Mouse (Mus musculus) layer of hippocampus, adult 8-10 months (tissue): Measurements from ENCODE around the gene Fes. TPM values are rescaled to one million over a fixed set of nuclear protein-coding genes. Genes with fewer than 3 reads are reported as not detected.

Source experiments
- DNase-seq, 2 experiments: peaks; one replicate each; pipeline ENCODE4 v3.0.0; 2022; ENCODE audit warnings: low spot score in 2 of 2
- total RNA-seq, 4 experiments: library from RNA; stranded (reverse); gene quantifications; 2 replicates each; pipeline ENCODE4 v1.2.4; 2022

Gene Fes
- 10 to 100 TPM in 2 of 4 experiments, 1 to 10 TPM in 2; 7.0 to 20.0 (median 14.1) TPM for total RNA-seq

- DNase-seq = no peak
Observed at GRCm38 (mm10) chr7:80387633-80388543, at the start of gene Fes. Fes (minus strand) TSS chr7:80387946.

GRCm38 (mm10) chr7:80436571-80436970 is 48.8 kb upstream of the Fes start:
- no peak for DNase-seq

DNA sequence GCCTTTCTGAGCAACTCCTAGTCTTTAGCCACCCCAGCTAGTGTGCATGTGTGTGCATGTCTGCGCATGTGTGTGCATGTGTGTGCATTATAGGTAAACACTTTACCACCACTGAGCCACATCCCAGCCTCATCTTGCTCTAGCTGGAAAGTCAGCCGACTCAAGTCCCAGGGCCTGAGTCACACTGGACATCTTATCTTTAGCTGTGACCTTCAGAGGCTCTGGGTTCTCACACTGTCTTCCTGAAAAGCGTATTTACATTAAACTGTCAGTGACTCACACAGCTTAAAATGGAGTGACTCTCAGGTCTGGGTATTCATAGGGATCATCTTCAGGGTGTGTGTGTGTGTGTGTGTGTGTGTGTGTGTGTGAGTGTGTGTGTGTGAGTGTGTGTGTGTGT is 47.8 kb upstream of the Fes start:
- DNase-seq = no peak

DNA sequence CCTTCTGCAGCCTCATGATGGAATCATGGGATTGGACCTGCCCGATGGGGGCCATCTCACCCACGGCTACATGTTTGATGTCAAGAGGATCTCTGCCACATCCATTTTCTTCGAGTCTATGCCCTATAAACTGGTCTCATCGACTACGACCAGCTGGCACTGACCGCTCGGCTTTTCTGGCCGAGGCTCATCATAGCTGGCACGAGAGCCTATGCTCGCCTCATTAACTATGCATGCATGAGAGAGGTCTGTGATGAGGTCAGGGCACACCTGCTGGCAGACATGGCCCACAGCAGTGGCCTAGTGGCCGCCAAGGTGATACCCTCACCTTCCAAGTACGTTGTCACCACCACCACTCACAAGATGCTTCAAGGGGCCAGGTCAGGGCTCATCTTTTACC is 41.9 kb upstream of the Fes start:
- no peak for DNase-seq

DNA sequence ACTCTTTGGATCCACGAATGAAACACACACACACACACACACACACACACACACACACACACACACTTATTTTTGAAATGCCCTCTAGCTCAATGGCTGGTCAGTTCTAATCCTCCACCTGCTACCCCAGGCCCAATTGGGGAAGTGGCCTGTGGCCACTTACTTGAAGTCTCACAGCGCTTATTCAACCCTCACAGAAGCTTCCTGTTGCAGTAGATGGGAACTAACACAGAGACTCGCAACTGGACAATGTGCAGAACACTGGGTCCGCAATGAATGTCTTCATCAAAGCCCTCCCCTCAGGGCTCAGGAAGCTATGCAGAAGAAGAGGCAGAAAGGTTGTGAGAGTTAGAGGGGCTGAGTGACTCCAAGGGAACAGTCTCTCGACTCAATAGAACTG is 40.0 kb upstream of the Fes start:
- no peak for DNase-seq

- DNase-seq = no peak
Observed at GRCm38 (mm10) chr7:80426363-80426762, 38.6 kb upstream of the Fes start.

GRCm38 (mm10) chr7:80424722-80425121 is 37.0 kb upstream of the Fes start:
- DNase-seq = no peak

- no peak for DNase-seq
Observed at GRCm38 (mm10) chr7:80422759-80423480, 35.2 kb upstream of the Fes start.

GRCm38 (mm10) chr7:80421576-80421975 is 33.8 kb upstream of the Fes start:
- DNase-seq = no peak

DNA sequence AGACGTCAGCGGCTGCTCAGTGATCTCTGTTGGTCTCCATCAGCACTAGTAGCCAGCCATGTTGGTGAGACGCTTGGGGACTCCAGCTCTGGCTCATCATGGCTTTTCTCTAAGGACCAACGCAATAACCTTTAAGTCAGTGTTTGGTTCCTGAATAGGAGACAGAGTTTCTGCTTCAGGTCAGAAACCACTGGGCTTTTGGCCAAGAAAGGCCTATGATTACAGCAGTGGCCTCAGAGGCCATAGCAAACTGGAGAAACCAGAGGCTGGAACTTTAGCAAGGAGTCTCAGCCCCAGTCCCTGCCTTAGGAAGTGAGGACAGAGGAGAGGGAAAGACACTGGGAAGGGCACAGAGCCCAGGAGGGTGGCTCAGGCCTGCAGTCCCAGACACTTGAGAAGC is 32.8 kb upstream of the Fes start:
- DNase-seq = no peak

GRCm38 (mm10) chr7:80419278-80419677 is 31.5 kb upstream of the Fes start:
- no peak for DNase-seq

- no peak for DNase-seq
Observed at GRCm38 (mm10) chr7:80418036-80418435, 30.3 kb upstream of the Fes start.

DNA sequence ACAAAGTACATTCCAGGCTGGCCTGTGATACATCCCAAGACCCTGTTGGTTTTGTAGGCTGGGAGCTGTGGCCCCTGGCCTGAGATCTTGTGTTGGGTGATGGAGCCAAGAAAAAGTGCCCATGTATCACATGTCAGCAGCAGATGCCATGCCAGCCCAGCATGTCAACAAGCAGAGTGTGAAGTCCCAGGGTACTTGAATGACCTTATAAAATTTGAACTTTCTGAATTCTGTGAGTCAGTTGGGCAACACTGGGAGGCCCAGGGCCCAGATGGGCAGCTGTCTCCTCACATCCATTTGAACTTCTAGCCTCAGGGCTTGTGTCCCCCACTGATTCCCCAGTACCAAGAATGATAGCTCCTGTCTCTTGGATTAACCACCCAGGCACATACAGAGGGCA is 29.9 kb upstream of the Fes start:
- DNase-seq = no peak

GRCm38 (mm10) chr7:80416969-80417368 is 29.2 kb upstream of the Fes start:
- DNase-seq = no peak

DNA sequence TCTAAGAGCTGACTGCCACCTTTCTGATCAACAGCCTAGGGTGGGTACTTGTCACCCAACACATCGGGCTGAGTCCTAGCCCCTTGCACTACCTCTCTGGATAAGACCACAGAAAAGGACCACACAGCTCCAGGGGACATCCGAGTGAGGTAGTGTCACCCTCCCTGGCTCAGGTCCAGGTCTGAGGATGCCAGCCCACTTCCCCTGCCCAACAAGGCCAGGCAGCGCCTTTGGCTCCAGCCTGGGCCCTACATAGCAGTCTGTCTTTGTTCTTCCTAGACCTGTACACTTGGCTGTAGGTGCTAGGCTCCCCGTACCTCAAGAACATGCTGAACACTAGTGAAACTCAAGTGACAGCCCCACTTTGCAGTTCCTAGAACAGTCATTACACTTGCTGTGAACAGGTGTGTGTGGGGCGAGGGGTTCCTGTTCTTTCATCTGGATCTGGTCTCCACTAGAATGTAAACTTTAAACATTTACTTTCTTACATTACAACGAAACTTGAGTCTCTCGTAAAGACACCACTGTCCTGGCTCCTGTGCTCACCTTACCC is 26.6 kb upstream of the Fes start:
- DNase-seq = no peak

DNA sequence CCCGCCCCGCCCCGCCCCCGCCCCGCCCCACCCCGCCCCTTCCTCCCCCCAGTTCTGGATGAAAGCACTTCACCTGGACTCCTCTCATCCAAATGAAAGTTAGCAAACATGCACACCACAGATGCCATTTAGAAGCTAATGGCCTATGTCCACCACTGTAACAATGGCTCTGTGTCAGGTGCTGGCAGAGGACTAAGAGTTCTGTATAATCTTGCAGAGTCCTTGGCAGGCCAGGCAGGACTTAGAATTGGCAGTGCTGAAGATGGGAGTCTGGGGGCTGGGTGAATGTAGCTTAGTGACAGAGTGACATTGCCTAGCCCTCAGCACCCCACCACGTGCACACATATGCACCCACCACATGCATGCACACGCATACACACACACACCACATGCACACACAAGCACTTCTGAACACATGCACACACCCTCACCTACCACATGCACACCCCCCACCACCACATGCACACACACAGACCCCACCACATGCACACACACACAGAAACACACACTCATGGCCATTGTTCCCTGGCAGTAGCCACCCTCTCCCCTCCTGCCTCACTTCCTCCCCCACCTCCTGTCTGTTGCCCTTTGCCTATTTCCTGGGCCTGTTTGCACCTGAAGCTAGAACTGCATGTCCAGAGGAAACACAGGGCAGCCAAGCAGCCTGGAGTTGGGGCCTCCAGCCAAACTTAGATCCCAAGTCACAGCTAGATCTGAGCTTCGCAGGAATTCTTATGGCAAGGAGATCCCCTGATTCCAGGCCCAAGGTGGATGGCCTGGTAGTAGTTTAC is 26.0 kb upstream of the Fes start:
- no peak for DNase-seq

GRCm38 (mm10) chr7:80412781-80413180 is 25.0 kb upstream of the Fes start:
- no peak for DNase-seq

DNA sequence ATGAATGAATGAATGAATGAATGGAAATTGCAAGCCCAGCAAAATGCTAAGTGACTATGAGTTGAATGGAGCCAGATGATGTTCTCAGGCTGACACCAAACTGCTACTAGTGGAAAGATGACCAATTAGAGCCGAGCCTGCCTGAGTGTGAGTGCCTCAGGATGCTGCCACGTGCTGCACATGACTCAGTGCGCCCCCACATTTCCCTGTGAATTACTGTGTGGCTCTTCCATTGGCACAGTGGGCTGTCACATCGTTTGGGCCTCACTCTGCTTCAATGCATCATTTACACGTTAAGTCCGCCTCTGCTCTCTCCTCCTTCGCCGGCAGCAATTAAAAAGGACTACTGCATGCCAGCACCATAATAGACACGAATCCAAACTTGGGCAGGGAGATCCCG is 24.5 kb upstream of the Fes start:
- peak; percentile 73 to 79 for DNase-seq

- no peak for DNase-seq
Observed at GRCm38 (mm10) chr7:80410380-80410779, 22.6 kb upstream of the Fes start.

DNA sequence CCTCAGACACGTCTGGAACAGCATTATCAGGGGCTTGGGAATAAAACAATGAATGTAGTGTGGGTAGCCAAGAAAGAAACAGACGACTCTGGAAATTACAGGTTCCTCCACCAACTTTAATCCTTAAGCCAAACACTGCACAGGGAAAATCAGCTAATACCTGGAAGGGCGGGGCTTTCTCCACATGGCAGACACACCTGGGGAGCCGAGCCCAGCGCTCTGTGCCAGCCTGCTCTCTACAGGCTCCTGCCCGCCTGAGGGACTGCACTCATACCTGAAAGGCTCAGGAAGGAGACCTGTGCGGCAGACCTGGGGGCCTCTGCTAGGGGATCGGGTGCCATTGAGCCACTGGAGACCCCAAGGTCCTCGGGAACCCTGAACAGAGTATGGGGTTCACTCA is 20.0 kb upstream of the Fes start:
- no peak for DNase-seq

GRCm38 (mm10) chr7:80406186-80406585 is 18.4 kb upstream of the Fes start:
- no peak for DNase-seq
